Mouse (Mus musculus): ENCODE data around the gene Vmn2r29. TPM values are rescaled to one million over a fixed set of nuclear protein-coding genes. Genes with fewer than 3 reads are reported as not detected.

The Vmn2r29 gene
- polyA plus RNA-seq (2012; rRNA removed): 0.37 and 0.38 TPM in 2 replicates

GRCm38 (mm10) chr7:7247228-7247627 lies at the start of gene Vmn2r29:
Gene Vmn2r29, minus strand, starts transcription at chr7:7247328.

GRCm38 (mm10) chr7:7277966-7278567 lies 30.9 kb upstream of the Vmn2r29 start, which contains the start of gene Gm45844:
Gene Gm45844, minus strand, starts transcription at chr7:7278289.

GRCm38 (mm10) chr7:7209313-7210151 lies 37.6 kb downstream of the Vmn2r29 start, which contains the start of gene Zfp772:
Gene Zfp772, minus strand, starts transcription at chr7:7209998.

Other genes starting within 250 kb of the Vmn2r29 start
- gene Zfp954, start 125.8 kb downstream of the Vmn2r29 start, polyA plus RNA-seq (2012; rRNA removed): 3.5 and 3.6 TPM in 2 replicates
- gene Zfp773, start 110.6 kb downstream of the Vmn2r29 start, polyA plus RNA-seq (2012; rRNA removed): 0.10 TPM in 2 replicates
- 0.25 and 0.39 TPM in 2 replicates for gene Zfp418, start 76.0 kb downstream of the Vmn2r29 start, polyA plus RNA-seq (2012; rRNA removed)
- gene Zfp772, start 37.3 kb downstream of the Vmn2r29 start, polyA plus RNA-seq (2012; rRNA removed): 0.98 and 1.1 TPM in 2 replicates
- gene Gm45844, start 31.0 kb upstream of the Vmn2r29 start, polyA plus RNA-seq (2012; rRNA removed): 0.35 and 0.47 TPM in 2 replicates
- gene Clcn4, start 53.5 kb upstream of the Vmn2r29 start, polyA plus RNA-seq (2012; rRNA removed): 6.0 and 7.0 TPM in 2 replicates
- gene Vmn2r30, start 90.3 kb upstream of the Vmn2r29 start, polyA plus RNA-seq (2012; rRNA removed): not detected in 2 replicates
- gene Gm45783, start 127.2 kb upstream of the Vmn2r29 start, polyA plus RNA-seq (2012; rRNA removed): not detected in 2 replicates
- gene Vmn2r31, start 152.4 kb upstream of the Vmn2r29 start, polyA plus RNA-seq (2012; rRNA removed): not detected in 2 replicates
- gene Vmn2r32, start 232.7 kb upstream of the Vmn2r29 start, polyA plus RNA-seq (2012; rRNA removed): not detected in 2 replicates